Mouse (Mus musculus) brown adipose tissue, adult 24 weeks (tissue): ENCODE measurements around the gene Ccl3. TPM values are rescaled to one million over a fixed set of nuclear protein-coding genes. Genes with fewer than 3 reads are reported as not detected.

Source experiments
- H3K27ac ChIP-seq: fragments of 200-500 bp; replicated peaks from 2 replicates; pipeline ENCODE4 v1.5.1; 2012; ENCODE audit warnings: low read depth, mild to moderate bottlenecking, low read length
- H3K4me1 ChIP-seq: fragments of 200-500 bp; 2 replicates; pipeline ENCODE4 v1.6.1; 2012; ENCODE audit warnings: low read length, mixed read lengths; ENCODE audit not compliant: control insufficient read depth, insufficient read depth, insufficient read length
- H3K4me3 ChIP-seq: fragments of 200-500 bp; 2 replicates; pipeline ENCODE4 v1.5.1; 2012; ENCODE audit warnings: low read depth, mild to moderate bottlenecking, low read length, moderate library complexity; ENCODE audit not compliant: insufficient read depth
- polyA plus RNA-seq: library from polyadenylated mRNA; stranded (reverse); fragments of >200 nt; gene quantifications from 2 replicates; pipeline ENCODE4 v1.2.4, GENCODE M21; 2012; ENCODE audit not compliant: missing spikeins, insufficient read depth, insufficient read length

Gene Ccl3
- polyA plus RNA-seq, 1 experiment = 4.1 TPM

GRCm38 (mm10) chr11:83598991-83599390, 50.2 kb downstream of the Ccl3 start:
- Histone ChIP-seq H3K4me3 (no peak overlapping the region), H3K4me1 (no peaks in the 10 kb centered on the region), H3K27ac (no peak overlapping the region)

- H3K4me3 ChIP-seq = no peak overlapping the region
- no peaks in the 10 kb centered on the region for H3K4me1 ChIP-seq
- H3K27ac ChIP-seq = no peak overlapping the region
These were observed 50.8 kb downstream of the Ccl3 start for GRCm38 (mm10) chr11:83598207-83598837.

Other genes starting within 250 kb of the Ccl3 start
- not detected in 2 replicates for gene Rasl10b, start 240.2 kb downstream of the Ccl3 start, polyA plus RNA-seq
- gene Gas2l2, start 219.9 kb downstream of the Ccl3 start, polyA plus RNA-seq = not detected in 2 replicates
- 2.9 TPM in 1 of 2 replicates, not detected in the other for gene 1700020L24Rik, start 211.7 kb downstream of the Ccl3 start, polyA plus RNA-seq
- gene Mmp28, start 186.3 kb downstream of the Ccl3 start, polyA plus RNA-seq = 5.4 and 6.6 TPM in 2 replicates
- gene Taf15, start 176.3 kb downstream of the Ccl3 start, polyA plus RNA-seq = 29.8 and 35.5 TPM in 2 replicates
- gene Heatr9, start 127.2 kb downstream of the Ccl3 start, polyA plus RNA-seq = not detected in 2 replicates
- gene Ccl5, start 118.8 kb downstream of the Ccl3 start, polyA plus RNA-seq = 3.7 and 4.0 TPM in 2 replicates
- gene Ccl9, start 70.7 kb downstream of the Ccl3 start, polyA plus RNA-seq = 11.4 and 13.7 TPM in 2 replicates
- 21.1 and 56.5 TPM in 2 replicates for gene Ccl6, start 56.3 kb downstream of the Ccl3 start, polyA plus RNA-seq
- not detected in 2 replicates for gene Rpl9-ps1, start 3.7 kb downstream of the Ccl3 start, polyA plus RNA-seq
- 3.8 TPM in 1 of 2 replicates, not detected in the other for gene Ccl4, start 13.2 kb upstream of the Ccl3 start, polyA plus RNA-seq
- gene Wfdc17, start 54.6 kb upstream of the Ccl3 start, polyA plus RNA-seq = 15.5 and 20.8 TPM in 2 replicates
- gene Wfdc18, start 59.7 kb upstream of the Ccl3 start, polyA plus RNA-seq = not detected in 2 replicates
- gene Wfdc21, start 97.6 kb upstream of the Ccl3 start, polyA plus RNA-seq = 5.5 and 18.4 TPM in 2 replicates
- 6.1 and 6.5 TPM in 2 replicates for gene Heatr6, start 104.3 kb upstream of the Ccl3 start, polyA plus RNA-seq
- not detected in 2 replicates for gene Hnf1b, start 200.7 kb upstream of the Ccl3 start, polyA plus RNA-seq